In the genomic region with DNA sequence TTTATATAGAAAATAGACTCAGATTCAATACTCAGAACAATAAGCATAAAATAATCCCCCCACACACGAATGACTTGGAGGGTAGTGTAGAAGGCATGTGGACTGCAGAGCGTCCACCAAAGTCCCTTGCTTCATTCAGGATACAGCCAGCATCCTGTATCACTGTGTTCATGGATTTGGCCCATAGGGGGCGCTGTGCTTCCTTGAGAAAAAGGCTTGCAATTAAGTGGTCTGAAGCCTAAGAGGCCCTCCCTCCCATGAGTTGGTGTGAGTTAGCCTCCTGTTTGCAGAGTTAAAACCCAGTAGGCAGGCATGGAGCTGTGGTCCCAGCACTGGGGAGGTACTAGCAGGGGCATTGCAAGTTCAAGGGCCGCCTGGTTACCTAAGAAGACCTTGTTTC, we compare ENCODE assay signal across 8 mouse cellular contexts. TPM values are rescaled to one million over a fixed set of nuclear protein-coding genes. Genes with fewer than 3 reads are reported as not detected.
A peak's percentile ranks its signal among the peaks of the same experiment; 100 is the strongest.
DNase-seq lines count a peak whose midpoint lies in the region; ATAC-seq and TF ChIP-seq lines count a peak whose summit lies in the region.

No protein-coding gene starts in this region.

- H3K79me2 ChIP-seq in heart, adult 2 months (replicated peaks; ENCODE audit: control insufficient read depth, insufficient read depth, low read length): no peaks in the 10 kb centered on the region

- intact Hi-C loops in heart, adult 2 months (cut with DNase I): loop anchor here (1.0 to 2.0 kb wide), 3 partner anchors 46 to 456 kb away; a partner anchor contains a TSS

- no peaks in the 10 kb centered on the region for H3K27me3 ChIP-seq in heart, adult 2 months (ENCODE audit: control insufficient read depth, insufficient read depth, low read length)
- H3K27me3 ChIP-seq in liver, postnatal 0 days (ENCODE audit: insufficient read depth, low read length): no peaks in the 10 kb centered on the region

- H3K36me3 ChIP-seq in heart, adult 2 months (ENCODE audit: control insufficient read depth, insufficient read depth, low read length): no peaks in the 10 kb centered on the region
- H3K36me3 ChIP-seq in liver, postnatal 0 days (replicated peaks; ENCODE audit: insufficient read depth, low read length): no peaks in the 10 kb centered on the region

- 31% methylated on average over 4 of the region's 4 CpGs for WGBS in heart, adult 2 months
- 29% methylated on average over 4 of the region's 4 CpGs for WGBS in liver, postnatal 0 days (ENCODE audit: insufficient replicate concordance)

- H3K4me2 ChIP-seq in liver, postnatal 0 days (ENCODE audit: low read depth, low read length): no peak overlapping the region

- peak; percentile 80 for TF ChIP-seq EP300 in heart, adult 2 months (IDR thresholded peaks at IDR 0.05; ENCODE audit: insufficient read depth, low read depth, low read length)
- no peak for TF ChIP-seq EP300 in liver, postnatal 0 days (IDR thresholded peaks at IDR 0.05; ENCODE audit: low read depth)

- peak; percentile 80 to 83 for DNase-seq in B cell, adult 2 months
- DNase-seq in adipocyte (ENCODE audit: low spot score): peak; percentile 85
- peak; percentile 91 for DNase-seq in embryo, embryonic 10 days (ENCODE audit: low spot score)
- DNase-seq in heart, adult 2 months: peak; percentile 82 to 85
- peak; percentile 88 to 94 for DNase-seq in kidney, postnatal 36 days
- DNase-seq in liver, postnatal 0 days: peak; percentile 84
- DNase-seq in right cerebral cortex, adult 2 months (ENCODE audit: low spot score in 2 of 2): peak; percentile 90 to 91
- peak; percentile 81 for DNase-seq in urinary bladder, postnatal 25 days (ENCODE audit: low spot score)

- no peak for ATAC-seq in liver, postnatal 0 days

- TF ChIP-seq POLR2A in heart, adult 2 months (IDR thresholded peaks at IDR 0.05; ENCODE audit: insufficient read depth, low read depth, low read length): no peak

- H3K9ac ChIP-seq in heart, adult 2 months (ENCODE audit: low read depth, low read length): no peak overlapping the region
- H3K9ac ChIP-seq in liver, postnatal 0 days (replicated peaks): no peak overlapping the region

- H3K9me3 ChIP-seq in liver, postnatal 0 days (ENCODE audit: low read length): no peaks in the 10 kb centered on the region

- peaks cover 1% of the 10 kb centered on the region; the same call in 1 of the 2 replicates for H3K4me1 ChIP-seq in heart, adult 2 months (ENCODE audit: control insufficient read depth, insufficient read depth, low read length)
- no peaks in the 10 kb centered on the region for H3K4me1 ChIP-seq in liver, postnatal 0 days (ENCODE audit: insufficient read depth)

- H3K4me3 ChIP-seq in heart, adult 2 months: no peak overlapping the region
- H3K4me3 ChIP-seq in liver, postnatal 0 days (ENCODE audit: low read depth, low read length): no peak overlapping the region

- peak; percentile 92 for TF ChIP-seq CTCF in heart, adult 2 months (IDR thresholded peaks at IDR 0.05)
- peak; percentile 88 for TF ChIP-seq CTCF in liver, postnatal 0 days (IDR thresholded peaks at IDR 0.05; ENCODE audit: low read depth)

- no peak overlapping the region for H3K27ac ChIP-seq in heart, adult 2 months
- no peak overlapping the region for H3K27ac ChIP-seq in liver, postnatal 0 days (ENCODE audit: low read depth)

RNA-seq across cellular contexts. Expression of a gene that starts 47.1 kb away (rescaled TPM):
- total RNA-seq in heart, adult 2 months (2021): 10 to 100 TPM; 38.5 to 43.9 TPM
- polyA plus RNA-seq in heart, adult 2 months (2012; rRNA removed): 51.0 and 75.1 TPM in 2 replicates
- 1.6 and 1.8 TPM in 2 replicates for polyA plus RNA-seq in liver, postnatal 0 days (2015; fragmentation: Nextera tagmentation; extraction: Ambion mirVana)

Comparison
In these comparisons a context has a peak if more than half of its experiments do, and no peak if none do; other contexts are left out.
1. RNA of a gene that starts 47.1 kb away (polyA plus RNA-seq): 51.0 to 75.1 TPM in heart, adult 2 months; 1.6 to 1.8 TPM in liver, postnatal 0 days; every median in the first group is over 10 times any median in the second.
2. Peak in every context shown above with its lines, with median percentiles within 50 percentile points of each other: DNase-seq.